9 mouse cellular contexts compared by ENCODE assay signal in the genomic region with DNA sequence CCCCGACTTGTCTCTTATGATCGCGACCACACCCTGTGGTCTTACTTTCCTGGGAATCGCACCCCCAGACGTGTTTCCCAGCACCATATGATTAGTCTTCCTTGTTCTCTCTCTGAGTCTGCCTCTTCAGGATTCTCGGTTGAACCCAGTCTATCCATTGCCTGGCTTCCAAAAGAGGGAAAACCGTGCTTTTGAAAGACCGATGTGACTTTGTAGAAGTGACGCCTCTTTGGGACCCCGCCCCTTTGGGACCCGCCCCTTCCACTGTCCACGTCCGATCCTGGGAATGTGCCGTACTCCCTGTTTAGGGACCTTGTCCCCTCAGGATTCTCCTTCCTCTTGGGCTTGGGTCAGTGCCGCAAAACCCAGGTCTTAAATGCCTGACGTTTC. TPM values are rescaled to one million over a fixed set of nuclear protein-coding genes. Genes with fewer than 3 reads are reported as not detected.
DNase-seq lines count a peak whose midpoint lies in the region; TF ChIP-seq lines count a peak whose summit lies in the region.
"Had no signal": no experiment of that assay in that cellular context is flagged by ENCODE, and none has a peak within 500 bp of the region (broad histone marks: within the 10 kb centered on the region; RNA-seq: fewer than 3 reads in every experiment).

No protein-coding gene starts in this region.

- H3K79me2 ChIP-seq in heart, adult 2 months (replicated peaks; ENCODE audit: control insufficient read depth, insufficient read depth, low read length): peaks cover 2% of the 10 kb centered on the region; the same call in 1 of the 2 replicates

- under 1% methylated on average over 16 of the region's 16 CpGs for WGBS in cerebellum, adult 2 months
- under 1% methylated on average over 16 of the region's 16 CpGs for WGBS in heart, adult 2 months
- WGBS in lung, adult 2 months: under 1% methylated on average over 16 of the region's 16 CpGs

- H3K9ac ChIP-seq in heart, adult 2 months (ENCODE audit: low read depth, low read length): peak overlapping the region; percentile 48

- TF ChIP-seq EP300 in heart, adult 2 months (IDR thresholded peaks at IDR 0.05; ENCODE audit: insufficient read depth, low read depth, low read length): 0 out of 2 replicates have a peak, but pooled peaks have one; percentile 22

- DNase-seq in cerebellum, adult 2 months: peak in 1 of 2 experiments; percentile 39
- DNase-seq in cerebellum, adult 11 months: no peak
- DNase-seq in embryo, embryonic 9.5 days (ENCODE audit: extremely low spot score): peak; percentile 88
- DNase-seq in heart, adult 2 months: peak; percentile 82 to 83
- DNase-seq in kidney, adult 18-20 months: peak; percentile 84
- DNase-seq in lung, adult 2 months: peak; percentile 76
- peak; percentile 72 for DNase-seq in ovary, postnatal 10 days (ENCODE audit: low spot score)
- no peak for DNase-seq in layer of hippocampus, adult 9-10 months (ENCODE audit: low spot score)

- no peaks in the 10 kb centered on the region for H3K36me3 ChIP-seq in heart, adult 2 months (ENCODE audit: control insufficient read depth, insufficient read depth, low read length)

- H3K27me3 ChIP-seq in cerebellum, adult 2 months (ENCODE audit: control insufficient read depth, insufficient read depth, low read length): no peaks in the 10 kb centered on the region
- no peaks in the 10 kb centered on the region for H3K27me3 ChIP-seq in heart, adult 2 months (ENCODE audit: control insufficient read depth, insufficient read depth, low read length)

- H3K4me3 ChIP-seq in cerebellum, adult 2 months (replicated peaks; ENCODE audit: insufficient read depth, low read depth, low read length): peak overlapping the region; percentile 74
- H3K4me3 ChIP-seq in heart, adult 2 months: peak overlapping the region; percentile 88
- peak overlapping the region; percentile 89 for H3K4me3 ChIP-seq in lung, adult 2 months (replicated peaks; ENCODE audit: extremely low read depth, low read depth, low read length)

- TF ChIP-seq CTCF in cerebellum, adult 2 months (IDR thresholded peaks at IDR 0.05; ENCODE audit: borderline replicate concordance, insufficient read depth, low read depth, low read length): no peak
- no peak for TF ChIP-seq CTCF in heart, adult 2 months (IDR thresholded peaks at IDR 0.05)
- no peak for TF ChIP-seq CTCF in lung, adult 2 months (IDR thresholded peaks at IDR 0.05; ENCODE audit: insufficient read depth, low read length)

- intact Hi-C loops in heart, adult 2 months (cut with DNase I): loop anchor here (2.0 kb wide), 1 partner anchor 18 kb away; the partner anchor contains the start of gene Pbxip1

- 0 out of 2 replicates have a peak overlapping the region, but pooled peaks have one; percentile 11 for H3K27ac ChIP-seq in cerebellum, adult 2 months (ENCODE audit: insufficient read depth, low read length)
- peak overlapping the region; percentile 94 for H3K27ac ChIP-seq in heart, adult 2 months

- 0 out of 2 replicates have a peak, but pooled peaks cover 7% of the 10 kb centered on the region for H3K4me1 ChIP-seq in cerebellum, adult 2 months (ENCODE audit: control insufficient read depth, insufficient read depth, low read length)
- H3K4me1 ChIP-seq in heart, adult 2 months (ENCODE audit: control insufficient read depth, insufficient read depth, low read length): peaks cover 8% of the 10 kb centered on the region
- H3K4me1 ChIP-seq in lung, adult 2 months (ENCODE audit: control insufficient read depth, insufficient read depth, low read length): peaks cover 3% of the 10 kb centered on the region; the same call in 1 of the 2 replicates

- no peak for TF ChIP-seq POLR2A in cerebellum, adult 2 months (IDR thresholded peaks at IDR 0.05; ENCODE audit: borderline replicate concordance, insufficient read depth, low read length)
- peak; percentile 89 for TF ChIP-seq POLR2A in heart, adult 2 months (IDR thresholded peaks at IDR 0.05; ENCODE audit: insufficient read depth, low read depth, low read length)
- peak; percentile 76; the same call in 1 of the 2 replicates for TF ChIP-seq POLR2A in lung, adult 2 months (IDR thresholded peaks at IDR 0.05; ENCODE audit: borderline replicate concordance, extremely low read depth, low read depth, low read length)

RNA-seq across cellular contexts. Expression of gene Shc1, which starts 0.6 kb away (rescaled TPM):
- polyA plus RNA-seq in cerebellum, adult 2 months (2012; rRNA removed): 15.9 and 16.0 TPM in 2 replicates
- total RNA-seq in heart, adult 2 months (2021): 10 to 100 TPM; 31.6 to 32.0 TPM
- polyA plus RNA-seq in heart, adult 2 months (2012; rRNA removed): 32.4 and 50.5 TPM in 2 replicates
- polyA plus RNA-seq in lung, adult 2 months (2012; rRNA removed): 69.8 and 84.6 TPM in 2 replicates

RNA-seq across cellular contexts. Expression of gene Cks1b, which starts 0.7 kb away (rescaled TPM):
- polyA plus RNA-seq in cerebellum, adult 2 months (2012; rRNA removed): 7.0 and 7.2 TPM in 2 replicates
- 1 to 10 TPM; 3.3 to 3.5 TPM for total RNA-seq in heart, adult 2 months (2021)
- 9.0 and 10.7 TPM in 2 replicates for polyA plus RNA-seq in heart, adult 2 months (2012; rRNA removed)
- 6.7 and 11.7 TPM in 2 replicates for polyA plus RNA-seq in lung, adult 2 months (2012; rRNA removed)

RNA-seq across cellular contexts. Expression of gene Flad1, which starts 7.2 kb away (rescaled TPM):
- polyA plus RNA-seq in cerebellum, adult 2 months (2012; rRNA removed): 50.1 and 54.0 TPM in 2 replicates
- total RNA-seq in heart, adult 2 months (2021): 10 to 100 TPM; 56.1 to 59.7 TPM
- 81.3 and 89.8 TPM in 2 replicates for polyA plus RNA-seq in heart, adult 2 months (2012; rRNA removed)
- polyA plus RNA-seq in lung, adult 2 months (2012; rRNA removed): 22.9 and 26.6 TPM in 2 replicates

RNA-seq across cellular contexts. Expression of gene Pygo2, which starts 11.2 kb away (rescaled TPM):
- polyA plus RNA-seq in cerebellum, adult 2 months (2012; rRNA removed): 38.7 and 39.3 TPM in 2 replicates
- 10 to 100 TPM; 12.5 to 15.3 TPM for total RNA-seq in heart, adult 2 months (2021)
- 14.4 and 17.3 TPM in 2 replicates for polyA plus RNA-seq in heart, adult 2 months (2012; rRNA removed)
- 60.6 and 138 TPM in 2 replicates for polyA plus RNA-seq in lung, adult 2 months (2012; rRNA removed)

RNA-seq across cellular contexts. Expression of gene Lenep, which starts 16.3 kb away (rescaled TPM):
- 4.0 and 6.7 TPM in 2 replicates for polyA plus RNA-seq in cerebellum, adult 2 months (2012; rRNA removed)
- not detected for total RNA-seq in heart, adult 2 months (2021)
- polyA plus RNA-seq in heart, adult 2 months (2012; rRNA removed): 2.1 and 5.4 TPM in 2 replicates
- 0.45 and 1.5 TPM in 2 replicates for polyA plus RNA-seq in lung, adult 2 months (2012; rRNA removed)
- polyA plus RNA-seq: gonadal fat pad, adult 2 months had no signal

Comparison
In these comparisons a context has a peak if more than half of its experiments do, and no peak if none do; other contexts are left out.
1. DNase-seq: peak in embryo, embryonic 9.5 days (single experiment), heart, adult 2 months (2 of 2), kidney, adult 18-20 months (single experiment), lung, adult 2 months (single experiment) and ovary, postnatal 10 days (single experiment); none in cerebellum, adult 11 months (single experiment) and layer of hippocampus, adult 9-10 months (single experiment).
2. Peak in every context shown above with its lines, with median percentiles within 50 percentile points of each other: H3K4me3 ChIP-seq.